Mouse (Mus musculus) C2C12 (cell line): Measurements from ENCODE around the gene Gsg1l. TPM values are rescaled to one million over a fixed set of nuclear protein-coding genes. Genes with fewer than 3 reads are reported as not detected.

Source experiments
- H3K27me3 ChIP-seq: one replicate; pipeline ENCODE4 v1.6.1; 2011; ENCODE audit not compliant: control insufficient read depth, insufficient read depth, insufficient read length
- H3K36me3 ChIP-seq: one replicate; pipeline ENCODE4 v1.6.1; 2011; ENCODE audit not compliant: control insufficient read depth, insufficient read depth
- H3K4me3 ChIP-seq: one replicate; pipeline ENCODE4 v1.5.1; 2011; ENCODE audit warnings: mild to moderate bottlenecking, control low read depth; ENCODE audit not compliant: poor library complexity, insufficient read depth, severe bottlenecking
- H3K79me2 ChIP-seq: one replicate; pipeline ENCODE4 v1.6.1; 2011; ENCODE audit not compliant: control insufficient read depth, insufficient read depth
- H3K79me3 ChIP-seq: one replicate; pipeline ENCODE4 v1.6.1; 2011; ENCODE audit warnings: low read depth, control low read depth
- H3ac ChIP-seq: one replicate; pipeline ENCODE3; 2011; ENCODE audit warnings: low read depth; ENCODE audit not compliant: control insufficient read depth, insufficient read length
- CEBPB ChIP-seq: IDR thresholded peaks from one replicate; pipeline ENCODE4 v1.6.1; 2011; ENCODE audit warnings: low read depth, mild to moderate bottlenecking, control low read depth, moderate library complexity
- CTCF ChIP-seq: IDR thresholded peaks from one replicate; pipeline ENCODE4 v1.5.1; 2011; ENCODE audit not compliant: control insufficient read depth, insufficient read depth, insufficient read length
- FOSL1 ChIP-seq: IDR thresholded peaks from one replicate; pipeline ENCODE4 v1.8.0; 2011; ENCODE audit warnings: mild to moderate bottlenecking, low read length; ENCODE audit not compliant: poor library complexity, insufficient read depth, severe bottlenecking
- MAX ChIP-seq: IDR thresholded peaks from one replicate; pipeline ENCODE4 v1.6.1; 2011; ENCODE audit warnings: mild to moderate bottlenecking, control low read depth
- MYOD1 ChIP-seq: IDR thresholded peaks from one replicate; pipeline ENCODE4 v1.6.1; 2011; ENCODE audit warnings: low read depth; ENCODE audit not compliant: control insufficient read depth, insufficient read length
- MYOG ChIP-seq: IDR thresholded peaks from one replicate; pipeline ENCODE4 v1.6.1; 2011; ENCODE audit not compliant: control insufficient read depth, insufficient read length; ENCODE audit errors: extremely low read depth
- USF1 ChIP-seq: IDR thresholded peaks from one replicate; pipeline ENCODE4 v1.6.1; 2011; ENCODE audit warnings: low read depth, mild to moderate bottlenecking, control low read depth, moderate library complexity
- polyA plus RNA-seq: library from polyadenylated mRNA; unstranded; fragments of >200 nt; fragmentation: generic; extraction: Trizol; gene quantifications from one replicate; pipeline ENCODE4 v1.2.1, GENCODE M21; 2012; ENCODE audit warnings: missing spikeins

The Gsg1l gene
- polyA plus RNA-seq, 1 experiment, result not detected

DNA sequence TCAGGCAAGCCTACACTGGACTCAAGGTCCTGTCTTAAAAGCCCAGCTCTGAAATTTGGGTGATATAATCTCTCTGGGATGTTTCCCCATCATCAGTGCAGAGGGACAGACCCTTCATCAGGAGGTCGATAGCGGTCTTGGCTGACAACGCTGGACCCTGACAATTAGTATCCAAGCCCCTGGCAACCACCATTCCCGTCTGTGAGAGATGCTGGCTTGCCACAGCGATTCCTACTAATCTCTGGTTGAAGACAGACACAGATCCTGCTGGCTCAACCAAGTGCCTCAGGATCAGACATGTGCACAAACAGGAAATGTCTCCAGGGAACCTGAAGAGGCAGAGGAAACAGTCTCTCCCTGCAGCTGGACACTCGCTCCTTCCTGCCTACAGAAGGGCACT is 62.2 kb downstream of the Gsg1l start:
- Histone ChIP-seq H3K79me3 (no peaks in the 10 kb centered on the region), H3K4me3 (no peak overlapping the region), H3ac (no peak overlapping the region), H3K27me3 (peaks cover 30% of the 10 kb centered on the region), H3K36me3 (no peaks in the 10 kb centered on the region), H3K79me2 (no peaks in the 10 kb centered on the region)
- TF ChIP-seq MYOG (no peak), MAX (no peak), CTCF (no peak), MYOD1 (no peak), USF1 (no peak), CEBPB (no peak), FOSL1 (no peak)

DNA sequence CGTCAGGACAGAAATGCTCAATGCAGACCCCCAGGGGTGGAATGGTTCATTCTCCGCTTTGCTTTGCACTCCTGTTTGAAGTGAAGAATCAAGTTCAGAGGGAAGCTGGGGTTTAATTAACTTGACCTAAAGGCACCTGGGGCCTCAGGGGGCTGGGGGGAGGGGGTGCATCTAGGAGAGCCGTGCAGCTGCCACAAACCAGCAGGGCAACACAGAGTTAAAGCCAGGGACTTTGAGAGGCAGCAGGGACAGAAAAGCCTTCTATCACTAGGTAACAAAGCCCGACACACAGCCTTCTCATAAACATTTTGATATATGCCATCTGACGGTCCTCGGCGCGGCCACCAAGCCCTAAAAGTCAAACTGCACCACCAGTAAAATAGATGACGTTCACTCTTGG is 62.9 kb downstream of the Gsg1l start:
- Histone ChIP-seq H3K4me3 (no peak overlapping the region), H3K36me3 (no peaks in the 10 kb centered on the region), H3K79me2 (no peaks in the 10 kb centered on the region), H3K79me3 (no peaks in the 10 kb centered on the region), H3ac (no peak overlapping the region), H3K27me3 (peaks cover 30% of the 10 kb centered on the region)
- TF ChIP-seq CEBPB (no peak), FOSL1 (no peak), MYOD1 (no peak), USF1 (no peak), MYOG (no peak), MAX (no peak), CTCF (no peak)

DNA sequence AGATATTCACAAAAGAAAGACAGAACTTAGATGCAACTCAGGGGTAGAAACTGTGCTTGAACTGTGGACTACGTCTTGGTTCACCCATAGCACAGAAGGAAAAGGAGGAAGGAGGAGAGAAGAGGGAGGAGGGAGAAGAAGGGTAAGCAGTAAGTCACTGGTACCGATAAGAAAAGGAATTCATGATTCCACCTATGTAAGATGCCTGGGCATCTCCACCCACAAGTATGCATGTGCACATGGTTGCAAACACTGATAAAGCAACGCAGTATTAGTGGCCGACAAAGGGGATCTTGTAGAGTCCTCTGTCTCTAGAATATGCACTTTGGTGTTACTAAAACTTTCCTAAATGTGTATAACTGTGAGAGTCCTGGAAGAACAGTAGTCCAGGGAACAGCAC is 64.8 kb downstream of the Gsg1l start:
- TF ChIP-seq CEBPB, result no peak
- TF ChIP-seq USF1, result no peak
- no peak for TF ChIP-seq CTCF
- TF ChIP-seq MYOG, result no peak
- TF ChIP-seq FOSL1, result no peak
- TF ChIP-seq MAX, result no peak
- no peak for TF ChIP-seq MYOD1
- Histone ChIP-seq H3K36me3 (no peaks in the 10 kb centered on the region), H3ac (no peak overlapping the region), H3K4me3 (no peak overlapping the region), H3K79me2 (no peaks in the 10 kb centered on the region), H3K79me3 (no peaks in the 10 kb centered on the region), H3K27me3 (peaks cover 32% of the 10 kb centered on the region)

DNA sequence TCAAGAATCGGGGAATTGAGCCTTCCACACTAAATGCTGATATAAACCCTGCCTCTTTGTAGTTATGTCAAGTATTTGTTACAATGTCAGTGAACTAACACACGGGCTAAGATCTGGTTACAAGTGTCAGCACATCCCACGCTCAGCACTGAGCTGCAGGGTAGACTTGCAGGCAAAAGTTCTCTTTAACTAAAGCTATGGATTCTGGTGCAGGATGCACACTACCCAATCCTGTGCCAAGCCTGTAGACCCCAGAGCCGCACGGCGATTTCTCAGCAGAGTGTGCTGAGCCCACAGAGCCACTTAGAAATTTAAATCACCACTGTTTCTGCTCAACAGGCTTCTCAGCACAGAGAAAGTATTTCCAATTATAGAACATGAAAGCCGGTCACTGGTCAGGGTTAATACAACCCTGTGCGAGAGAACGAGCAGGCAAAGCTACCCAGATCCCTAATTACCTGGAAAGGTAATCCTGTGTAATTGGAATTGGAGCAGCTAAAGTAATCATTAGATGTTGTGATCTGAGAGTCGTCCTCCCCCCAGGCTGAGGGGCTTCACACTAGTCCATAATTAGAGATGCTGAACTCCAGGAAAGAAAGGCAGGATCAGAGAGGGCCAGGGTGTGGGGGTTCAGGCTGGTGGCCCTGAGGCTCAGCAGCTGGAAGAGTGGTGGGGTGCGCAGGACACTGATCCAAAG is 69.7 kb downstream of the Gsg1l start:
- Histone ChIP-seq H3K4me3 (no peak overlapping the region), H3K79me2 (no peaks in the 10 kb centered on the region), H3K36me3 (no peaks in the 10 kb centered on the region), H3K27me3 (peaks cover 16% of the 10 kb centered on the region), H3ac (no peak overlapping the region), H3K79me3 (no peaks in the 10 kb centered on the region)
- TF ChIP-seq MYOD1 (no peak), CTCF (no peak)

DNA sequence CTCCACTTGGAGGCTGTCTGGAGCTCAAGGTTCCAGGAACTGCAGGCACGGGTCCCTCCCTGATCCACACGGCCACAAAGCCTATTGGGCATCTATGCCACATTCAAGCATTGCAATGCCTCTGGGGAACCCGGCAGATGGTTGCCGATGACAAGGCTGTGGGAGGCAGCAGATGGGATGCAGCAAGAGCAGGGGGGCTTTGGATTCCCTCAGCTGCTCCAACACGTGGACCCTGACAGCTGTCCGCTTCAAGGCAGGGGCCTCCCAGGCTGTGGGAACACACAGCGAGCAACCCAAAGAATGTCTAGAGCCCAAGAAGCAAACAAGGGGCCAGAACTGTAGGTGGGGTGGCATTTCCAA is 73.4 kb downstream of the Gsg1l start:
- Histone ChIP-seq H3K27me3 (peaks cover 10% of the 10 kb centered on the region), H3K36me3 (no peaks in the 10 kb centered on the region), H3K79me2 (no peaks in the 10 kb centered on the region), H3ac (no peak overlapping the region), H3K4me3 (no peak overlapping the region), H3K79me3 (no peaks in the 10 kb centered on the region)
- no peak for TF ChIP-seq FOSL1
- TF ChIP-seq CTCF, result no peak
- TF ChIP-seq USF1, result no peak
- no peak for TF ChIP-seq MYOD1
- no peak for TF ChIP-seq CEBPB
- TF ChIP-seq MAX, result no peak
- no peak for TF ChIP-seq MYOG

DNA sequence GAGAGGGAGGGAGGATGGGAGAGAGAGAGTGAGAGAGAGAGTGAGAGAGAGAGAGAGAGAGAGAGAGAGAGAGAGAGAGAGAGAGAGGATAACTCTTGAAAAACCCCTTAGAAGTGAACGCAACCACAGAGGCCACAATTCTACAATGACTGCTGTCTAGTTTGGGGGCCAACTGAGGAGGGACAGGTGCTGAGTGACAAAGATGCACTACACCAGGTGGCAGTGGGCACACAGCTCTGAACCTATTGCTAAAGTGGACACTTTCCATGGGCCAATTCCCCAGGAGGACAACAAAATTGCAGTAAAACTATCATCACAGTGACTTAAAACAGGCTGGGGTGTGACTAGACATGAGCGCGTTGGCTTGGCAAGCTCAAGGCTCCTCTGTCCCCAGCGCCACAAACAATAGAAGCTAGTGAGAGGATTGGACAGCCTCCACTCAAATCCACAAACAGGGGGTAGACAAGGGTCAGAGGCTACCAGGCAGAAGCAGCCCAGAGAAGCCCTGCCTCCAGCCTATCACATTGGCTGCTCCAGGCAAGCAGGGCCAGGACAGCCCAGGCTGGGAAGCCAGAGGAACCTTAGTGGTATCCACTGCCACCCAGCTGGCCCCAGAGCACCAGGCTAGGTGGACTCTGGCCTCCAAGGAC is 73.9 kb downstream of the Gsg1l start:
- H3ac ChIP-seq, result no peak overlapping the region
- no peaks in the 10 kb centered on the region for H3K79me3 ChIP-seq
- H3K4me3 ChIP-seq, result no peak overlapping the region
- peaks cover 6% of the 10 kb centered on the region for H3K27me3 ChIP-seq
- TF ChIP-seq FOSL1 (no peak), MYOD1 (no peak), MAX (no peak), CEBPB (no peak), USF1 (no peak), CTCF (no peak), MYOG (no peak)
- H3K36me3 ChIP-seq, result no peaks in the 10 kb centered on the region
- no peaks in the 10 kb centered on the region for H3K79me2 ChIP-seq
